Mouse (Mus musculus) forebrain, embryonic 10.5 days (tissue): ENCODE measurements around the gene Hist1h2ba. TPM values are rescaled to one million over a fixed set of nuclear protein-coding genes. Genes with fewer than 3 reads are reported as not detected.

Source experiments
- DNase-seq: peaks from one replicate; pipeline ENCODE4 v3.0.0-alpha.2; 2017; ENCODE audit warnings: low spot score; ENCODE audit errors: extremely low spot score
- H3K27ac ChIP-seq: fragments of 300-500 bp; sonication (generic); 2 replicates; pipeline ENCODE4 v1.5.1; 2016; ENCODE audit warnings: mild to moderate bottlenecking
- H3K27me3 ChIP-seq: fragments of 300-500 bp; sonication (generic); 2 replicates; pipeline ENCODE4 v1.6.1; 2016; ENCODE audit warnings: mild to moderate bottlenecking; ENCODE audit not compliant: poor library complexity, severe bottlenecking
- H3K36me3 ChIP-seq: fragments of 300-500 bp; sonication (generic); replicated peaks from 2 replicates; pipeline ENCODE4 v1.6.1; 2016; ENCODE audit warnings: mild to moderate bottlenecking, moderate library complexity
- H3K4me1 ChIP-seq: fragments of 300-500 bp; sonication (generic); 2 replicates; pipeline ENCODE4 v1.6.1; 2016
- H3K4me3 ChIP-seq: fragments of 300-500 bp; sonication (generic); 2 replicates; pipeline ENCODE4 v1.5.1; 2016; ENCODE audit warnings: mild to moderate bottlenecking, moderate library complexity
- H3K9me3 ChIP-seq: fragments of 300-500 bp; sonication (generic); 2 replicates; pipeline ENCODE4 v1.6.1; 2016; ENCODE audit warnings: mild to moderate bottlenecking, moderate library complexity
- WGBS: fragments of 180-500 bp; shearing (Covaris S2); methylation state at CpG from one replicate; pipeline ENCODE4 v1.1.7; 2016; 5-methylcytosine and 5-hydroxymethylcytosine counted together
- polyA plus RNA-seq: library from polyadenylated mRNA; unstranded; fragments of >200 nt; fragmentation: Nextera tagmentation; extraction: Ambion mirVana; gene quantifications from 2 replicates; pipeline ENCODE4 v1.2.1, GENCODE M21; 2016

Hist1h2ba gene
- polyA plus RNA-seq, 1 experiment from 2014 or later: not detected

GRCm38 (mm10) chr13:23930461-23930860, 3.5 kb downstream of the Hist1h2ba start:
- DNase-seq: no peak
- 93% methylated on average over 9 of the region's 9 CpGs for WGBS
- Histone ChIP-seq H3K27me3 (no peaks in the 10 kb centered on the region), H3K36me3 (no peaks in the 10 kb centered on the region), H3K27ac (no peak overlapping the region), H3K9me3 (no peaks in the 10 kb centered on the region), H3K4me3 (no peak overlapping the region), H3K4me1 (no peaks in the 10 kb centered on the region)

DNA sequence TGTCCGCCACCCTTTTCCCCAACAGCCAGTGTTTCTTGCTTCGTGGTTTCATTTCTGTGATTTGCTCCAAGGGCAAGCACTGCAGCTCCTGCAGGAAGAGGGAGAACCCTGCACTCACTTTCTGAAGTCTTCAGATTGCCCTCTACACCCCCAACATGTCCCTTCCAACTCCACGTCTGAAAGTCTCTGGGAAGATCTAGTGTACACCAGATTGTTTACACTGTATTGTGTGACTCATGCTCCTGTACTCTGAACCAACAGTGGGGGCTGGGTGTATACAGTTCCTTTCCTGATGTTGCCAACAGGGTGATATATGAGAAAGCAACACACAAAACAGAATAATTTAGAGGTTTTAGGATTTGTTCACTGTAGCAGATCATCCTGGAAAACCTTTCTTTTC, 5.3 kb downstream of the Hist1h2ba start:
- H3K27ac ChIP-seq: no peak overlapping the region
- H3K36me3 ChIP-seq: no peaks in the 10 kb centered on the region
- 69% methylated on average over 3 of the region's 3 CpGs for WGBS
- no peaks in the 10 kb centered on the region for H3K4me1 ChIP-seq
- H3K4me3 ChIP-seq: no peak overlapping the region
- no peak for DNase-seq
- no peaks in the 10 kb centered on the region for H3K27me3 ChIP-seq
- no peaks in the 10 kb centered on the region for H3K9me3 ChIP-seq

DNA sequence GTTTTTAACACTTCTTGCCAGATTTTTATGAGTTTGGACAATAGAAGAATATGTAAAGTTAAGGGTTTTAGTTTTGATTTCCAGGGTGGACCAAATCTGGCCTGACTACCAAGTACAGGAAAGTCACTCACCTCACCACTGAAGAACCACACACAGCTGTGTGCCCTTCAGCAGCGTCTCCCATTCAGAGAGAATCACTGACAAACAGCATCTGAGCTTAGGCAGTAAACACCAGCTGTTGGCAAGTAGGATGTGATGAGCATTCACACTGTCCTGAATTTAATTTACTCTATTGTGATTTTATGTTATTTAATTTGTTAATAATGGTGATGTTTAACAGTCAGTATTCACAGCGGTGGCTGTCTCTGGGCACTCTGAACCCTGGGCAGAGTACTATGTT, 8.2 kb downstream of the Hist1h2ba start:
- WGBS: 83% methylated on average over 2 of the region's 2 CpGs
- H3K4me1 ChIP-seq: no peaks in the 10 kb centered on the region
- no peaks in the 10 kb centered on the region for H3K36me3 ChIP-seq
- no peak overlapping the region for H3K4me3 ChIP-seq
- no peak for DNase-seq
- no peak overlapping the region for H3K27ac ChIP-seq
- no peaks in the 10 kb centered on the region for H3K9me3 ChIP-seq
- H3K27me3 ChIP-seq: no peaks in the 10 kb centered on the region

DNA sequence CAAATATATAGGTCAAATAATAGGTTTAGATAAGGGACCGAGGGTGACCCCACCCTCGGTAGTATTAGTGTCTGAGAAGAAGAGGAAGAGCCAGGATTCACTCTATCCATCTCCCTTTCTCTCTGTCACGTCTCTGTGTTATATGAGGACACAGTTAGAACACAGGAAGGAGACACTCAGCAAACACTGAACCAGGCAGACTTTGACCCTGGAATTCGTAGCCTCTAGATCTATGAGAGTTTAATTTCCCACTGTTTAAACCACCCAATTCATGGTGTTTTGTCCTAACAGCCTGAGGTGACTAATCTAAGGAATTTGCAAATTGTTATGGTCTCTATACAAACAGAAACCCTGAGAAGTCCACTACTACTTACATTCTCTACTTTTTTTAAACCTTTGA, 16.3 kb downstream of the Hist1h2ba start:
- WGBS: 83% methylated on average over 4 of the region's 4 CpGs
- DNase-seq: no peak
- Histone ChIP-seq H3K36me3 (no peaks in the 10 kb centered on the region), H3K27ac (no peak overlapping the region), H3K27me3 (no peaks in the 10 kb centered on the region), H3K4me1 (peaks cover 15% of the 10 kb centered on the region), H3K9me3 (no peaks in the 10 kb centered on the region), H3K4me3 (no peak overlapping the region)

DNA sequence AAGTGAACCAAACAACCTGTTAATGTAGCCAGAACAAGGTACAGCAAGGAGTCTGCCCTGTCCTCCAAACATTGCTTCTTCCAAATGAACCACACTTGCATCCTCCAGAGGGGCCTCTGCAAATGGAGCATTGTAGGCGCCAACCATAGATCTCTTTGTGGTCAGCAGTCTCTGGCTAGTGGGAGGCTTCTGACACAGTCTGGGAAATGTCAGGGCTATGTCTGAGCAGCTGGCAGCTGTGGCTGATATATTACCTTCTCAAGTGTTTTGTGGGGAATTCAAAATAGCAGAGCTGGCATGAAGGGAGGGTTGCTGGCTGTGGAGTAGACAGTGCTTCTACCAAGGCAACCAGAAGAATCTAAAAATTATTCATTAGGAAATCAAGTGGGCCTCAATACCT, 17.8 kb downstream of the Hist1h2ba start:
- 90% methylated on average over 1 of the region's 1 CpGs for WGBS
- no peaks in the 10 kb centered on the region for H3K36me3 ChIP-seq
- no peaks in the 10 kb centered on the region for H3K27me3 ChIP-seq
- H3K27ac ChIP-seq: no peak overlapping the region
- H3K9me3 ChIP-seq: no peaks in the 10 kb centered on the region
- peaks cover 15% of the 10 kb centered on the region for H3K4me1 ChIP-seq
- DNase-seq: no peak
- H3K4me3 ChIP-seq: no peak overlapping the region

DNA sequence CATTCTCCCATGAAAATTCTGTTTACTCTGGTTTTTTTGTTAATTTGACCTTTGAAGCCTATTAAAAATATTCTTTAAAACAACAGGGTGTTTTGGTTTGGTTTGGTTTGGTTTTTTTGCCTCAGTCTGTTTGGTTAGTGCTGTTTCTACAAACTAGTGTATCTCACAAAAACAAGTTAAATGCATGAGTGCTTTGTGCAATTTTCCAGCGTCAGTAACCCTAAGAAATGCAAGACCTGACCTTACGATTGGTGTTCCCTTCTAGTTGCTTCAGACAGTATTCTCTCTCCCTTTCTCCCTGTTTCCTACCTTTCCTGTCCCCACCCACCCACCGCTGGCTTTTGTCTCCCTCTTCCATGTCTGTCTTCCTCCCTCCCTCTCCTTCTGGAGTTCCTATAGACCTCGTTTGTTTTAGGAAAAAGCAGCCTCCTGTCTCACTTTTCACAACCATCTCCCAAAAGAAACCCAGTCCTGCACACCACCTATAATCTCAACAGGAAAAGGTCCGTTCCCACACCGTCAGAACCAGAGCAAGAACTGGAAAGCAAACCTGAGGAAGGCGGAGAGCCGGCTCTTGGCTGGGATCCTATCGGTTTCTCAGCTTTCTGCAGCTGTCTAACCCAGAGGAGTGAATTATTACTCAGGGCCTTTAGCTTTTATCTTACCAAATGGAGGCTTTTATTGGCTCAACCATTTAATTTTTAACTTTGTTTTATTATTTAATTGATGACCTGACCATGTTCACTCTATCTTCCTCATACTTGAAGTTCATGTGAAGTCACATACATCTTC, 19.4 kb downstream of the Hist1h2ba start, which contains the start of gene Slc17a4:
Gene Slc17a4 (minus strand): TSS at position 634 of the 792 bp plus-strand sequence.
- H3K27ac ChIP-seq: no peak within 1 kb of the TSS
- H3K36me3 ChIP-seq: no peaks in the 10 kb centered on the region
- H3K4me1 ChIP-seq: peaks cover 15% of the 10 kb centered on the region
- no peak within 1 kb of the TSS for H3K4me3 ChIP-seq
- no peaks in the 10 kb centered on the region for H3K9me3 ChIP-seq
- 83% methylated on average over 9 of the region's 9 CpGs for WGBS
- no peaks in the 10 kb centered on the region for H3K27me3 ChIP-seq
- no peak for DNase-seq

- no peak for DNase-seq
- H3K27me3 ChIP-seq: no peaks in the 10 kb centered on the region
- 71% methylated on average over 6 of the region's 6 CpGs for WGBS
Observed at GRCm38 (mm10) chr13:23913791-23914306, 20.1 kb downstream of the Hist1h2ba start.

GRCm38 (mm10) chr13:23911335-23911734, 22.6 kb downstream of the Hist1h2ba start:
- H3K9me3 ChIP-seq: no peaks in the 10 kb centered on the region
- 91% methylated on average over 5 of the region's 5 CpGs for WGBS
- H3K27ac ChIP-seq: no peak overlapping the region

More at GRCm38 (mm10) chr13:23913791-23914306, 20.1 kb downstream of the Hist1h2ba start:
- no peak overlapping the region for H3K4me3 ChIP-seq
- H3K9me3 ChIP-seq: no peaks in the 10 kb centered on the region
- no peaks in the 10 kb centered on the region for H3K36me3 ChIP-seq
- peaks cover 15% of the 10 kb centered on the region for H3K4me1 ChIP-seq
- no peak overlapping the region for H3K27ac ChIP-seq

GRCm38 (mm10) chr13:23910121-23910520, 23.8 kb downstream of the Hist1h2ba start:
- Histone ChIP-seq H3K4me1 (peaks cover 15% of the 10 kb centered on the region), H3K27me3 (no peaks in the 10 kb centered on the region), H3K4me3 (no peak overlapping the region), H3K9me3 (no peaks in the 10 kb centered on the region), H3K27ac (no peak overlapping the region), H3K36me3 (no peaks in the 10 kb centered on the region)
- 84% methylated on average over 5 of the region's 5 CpGs for WGBS
- no peak for DNase-seq

More at GRCm38 (mm10) chr13:23911335-23911734, 22.6 kb downstream of the Hist1h2ba start:
- Histone ChIP-seq H3K4me1 (peaks cover 15% of the 10 kb centered on the region), H3K36me3 (no peaks in the 10 kb centered on the region), H3K4me3 (no peak overlapping the region), H3K27me3 (no peaks in the 10 kb centered on the region)
- no peak for DNase-seq

DNA sequence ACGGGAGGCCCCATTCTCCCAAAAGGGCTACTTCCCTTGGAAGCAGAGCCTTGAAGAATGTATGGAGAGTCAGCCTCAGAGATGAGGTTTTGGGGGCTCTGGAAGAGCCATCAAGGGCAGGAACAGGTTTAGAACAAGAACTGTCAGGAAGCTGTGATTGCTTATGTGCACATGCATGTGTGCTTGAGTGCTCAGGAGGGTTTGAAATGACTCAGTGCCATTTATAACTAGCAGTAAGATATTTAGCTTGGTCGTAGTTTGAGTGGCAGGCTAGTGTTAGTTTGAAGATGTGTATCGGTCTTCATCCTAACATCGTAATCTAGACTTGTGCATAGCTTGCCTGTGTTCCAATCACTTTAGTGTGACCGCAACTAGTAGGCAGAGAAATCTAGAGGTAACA, 27.1 kb downstream of the Hist1h2ba start:
- no peaks in the 10 kb centered on the region for H3K9me3 ChIP-seq
- DNase-seq: no peak
- no peaks in the 10 kb centered on the region for H3K27me3 ChIP-seq
- 91% methylated on average over 5 of the region's 5 CpGs for WGBS
- no peak overlapping the region for H3K4me3 ChIP-seq
- no peaks in the 10 kb centered on the region for H3K36me3 ChIP-seq
- no peaks in the 10 kb centered on the region for H3K4me1 ChIP-seq
- H3K27ac ChIP-seq: no peak overlapping the region

DNA sequence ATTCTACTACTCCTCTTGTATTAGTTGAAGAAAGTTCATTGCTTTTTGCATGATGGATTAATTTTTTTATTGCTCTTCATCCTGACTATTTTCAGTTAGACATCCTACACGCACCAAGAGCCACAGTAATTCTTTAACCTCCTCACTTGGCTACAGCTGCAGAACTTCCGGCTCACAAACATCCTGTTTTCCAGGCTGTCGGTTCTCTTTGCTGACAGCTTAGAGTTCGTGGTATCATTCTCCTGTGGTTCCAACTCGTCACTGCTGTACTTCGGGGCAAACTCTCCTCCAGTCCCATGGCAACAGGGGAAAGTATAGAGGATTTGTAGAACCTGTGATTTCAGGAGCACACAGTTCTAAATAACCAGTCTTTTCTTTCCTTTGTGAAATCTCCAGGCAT, 35.7 kb downstream of the Hist1h2ba start:
- H3K27me3 ChIP-seq: no peaks in the 10 kb centered on the region
- DNase-seq: no peak
- no peak overlapping the region for H3K27ac ChIP-seq
- peaks cover 3% of the 10 kb centered on the region for H3K4me1 ChIP-seq
- H3K4me3 ChIP-seq: no peak overlapping the region
- 63% methylated on average over 6 of the region's 6 CpGs for WGBS
- H3K36me3 ChIP-seq: no peaks in the 10 kb centered on the region
- no peaks in the 10 kb centered on the region for H3K9me3 ChIP-seq

DNA sequence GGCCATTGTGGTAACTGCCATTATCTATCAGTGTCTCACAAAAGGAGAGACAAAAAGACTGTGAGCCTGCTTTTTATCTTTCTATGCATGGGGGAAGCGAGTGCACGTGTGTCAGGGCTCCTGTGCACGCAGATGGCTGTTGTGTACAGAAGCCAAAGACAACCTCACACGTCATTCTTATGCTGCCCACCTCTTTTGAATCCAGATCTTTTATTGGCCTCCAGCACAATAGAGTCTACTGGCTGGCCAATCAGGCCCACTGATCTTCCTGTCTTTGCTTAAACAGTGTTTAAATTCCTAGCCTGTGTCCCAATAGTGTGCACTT, 40.7 kb downstream of the Hist1h2ba start:
- 41% methylated on average over 4 of the region's 4 CpGs for WGBS
- no peak for DNase-seq
- H3K4me1 ChIP-seq: peaks cover 18% of the 10 kb centered on the region
- H3K27me3 ChIP-seq: no peaks in the 10 kb centered on the region
- H3K4me3 ChIP-seq: no peak overlapping the region
- H3K27ac ChIP-seq: no peak overlapping the region
- no peaks in the 10 kb centered on the region for H3K36me3 ChIP-seq
- H3K9me3 ChIP-seq: no peaks in the 10 kb centered on the region

- 27% methylated on average over 9 of the region's 9 CpGs for WGBS
- Histone ChIP-seq H3K27me3 (no peaks in the 10 kb centered on the region), H3K9me3 (no peaks in the 10 kb centered on the region), H3K4me1 (peaks cover 18% of the 10 kb centered on the region), H3K36me3 (no peaks in the 10 kb centered on the region), H3K27ac (no peak overlapping the region), H3K4me3 (no peak overlapping the region)
- no peak for DNase-seq
Observed at GRCm38 (mm10) chr13:23892592-23893268, 41.2 kb downstream of the Hist1h2ba start.
